Mouse (Mus musculus) kidney, embryonic 16.5 days (tissue): ENCODE measurements around the gene Cenpq. TPM values are rescaled to one million over a fixed set of nuclear protein-coding genes. Genes with fewer than 3 reads are reported as not detected.

ENCODE experiments used
- ATAC-seq: fragments of 200-750 bp; cut with Nextera tagmentation; 2 replicates; pipeline ENCODE4 v1.8.0; 2017; ENCODE audit warnings: moderate TSS enrichment; ENCODE audit not compliant: low FRiP score, low TSS enrichment
- H3K27ac ChIP-seq: fragments of 300-500 bp; sonication (generic); 2 replicates; pipeline ENCODE4 v1.5.1; 2014; ENCODE audit warnings: low read length
- H3K27me3 ChIP-seq: fragments of 300-500 bp; sonication (generic); 2 replicates; pipeline ENCODE4 v1.6.1; 2014; ENCODE audit warnings: low read length, control low read depth, mixed read lengths; ENCODE audit not compliant: insufficient read depth
- H3K36me3 ChIP-seq: fragments of 300-500 bp; sonication (generic); 2 replicates; pipeline ENCODE4 v1.6.1; 2014; ENCODE audit warnings: low read length, control low read depth, mixed read lengths; ENCODE audit not compliant: insufficient read depth
- H3K4me1 ChIP-seq: fragments of 300-500 bp; sonication (generic); 2 replicates; pipeline ENCODE4 v1.6.1; 2014; ENCODE audit warnings: low read length, control low read depth, mixed read lengths; ENCODE audit not compliant: insufficient read depth
- H3K4me2 ChIP-seq: fragments of 300-500 bp; sonication (generic); replicated peaks from 2 replicates; pipeline ENCODE4 v1.6.1; 2014; ENCODE audit warnings: low read depth, low read length
- H3K4me3 ChIP-seq: fragments of 300-500 bp; sonication (generic); 2 replicates; pipeline ENCODE4 v1.5.1; 2014; ENCODE audit warnings: mild to moderate bottlenecking, low read length
- H3K9ac ChIP-seq: fragments of 300-500 bp; sonication (generic); replicated peaks from 2 replicates; pipeline ENCODE4 v1.6.1; 2014; ENCODE audit warnings: low read length
- H3K9me3 ChIP-seq: fragments of 300-500 bp; sonication (generic); 2 replicates; pipeline ENCODE4 v1.6.1; 2016; ENCODE audit warnings: low read length, control low read depth
- WGBS: fragments of 180-500 bp; shearing (Covaris S2); extraction: QIAGEN DNeasy Blood & Tissue Kit; methylation state at CpG from one replicate; pipeline ENCODE4 v1.1.7; 2014; 5-methylcytosine and 5-hydroxymethylcytosine counted together
- polyA plus RNA-seq: library from polyadenylated mRNA; unstranded; fragments of >200 nt; fragmentation: Nextera tagmentation; extraction: Ambion mirVana; gene quantifications from 2 replicates; pipeline ENCODE4 v1.2.1, GENCODE M21; 2015

The Cenpq gene
- polyA plus RNA-seq, 1 experiment from 2014 or later = 28.9 TPM

GRCm38 (mm10) chr17:40874701-40875100, 60.1 kb downstream of the Cenpq start:
- H3K36me3 ChIP-seq = no peaks in the 10 kb centered on the region
- H3K4me3 ChIP-seq = no peak overlapping the region
- H3K27me3 ChIP-seq = no peaks in the 10 kb centered on the region
- no peak overlapping the region for H3K9ac ChIP-seq
- H3K27ac ChIP-seq = no peak overlapping the region
- WGBS = 72% methylated on average over 3 of the region's 3 CpGs
- no peak overlapping the region for H3K4me2 ChIP-seq
- peaks cover 10% of the 10 kb centered on the region for H3K4me1 ChIP-seq
- H3K9me3 ChIP-seq = no peaks in the 10 kb centered on the region
- no peak for ATAC-seq

- Histone ChIP-seq H3K9me3 (no peaks in the 10 kb centered on the region), H3K9ac (no peak overlapping the region), H3K27me3 (no peaks in the 10 kb centered on the region), H3K4me3 (no peak overlapping the region), H3K27ac (no peak overlapping the region), H3K36me3 (no peaks in the 10 kb centered on the region), H3K4me1 (peaks cover 10% of the 10 kb centered on the region), H3K4me2 (no peak overlapping the region)
- WGBS = 19% methylated on average over 2 of the region's 2 CpGs
- ATAC-seq = no peak; the same call in 1 of the 2 replicates
These were observed 61.2 kb downstream of the Cenpq start for GRCm38 (mm10) chr17:40873582-40874011.

Other genes starting within 250 kb of the Cenpq start
- not detected in 2 replicates for gene Esp1, start 207.9 kb downstream of the Cenpq start, polyA plus RNA-seq
- not detected in 2 replicates for gene Crisp2, start 128.0 kb downstream of the Cenpq start, polyA plus RNA-seq
- gene Rhag, start 123.9 kb downstream of the Cenpq start, polyA plus RNA-seq = 0.76 and 1.3 TPM in 2 replicates
- 2.3 and 2.4 TPM in 2 replicates for gene 9130008F23Rik, start 54.5 kb downstream of the Cenpq start, polyA plus RNA-seq
- gene Glyatl3, start 20.7 kb downstream of the Cenpq start, polyA plus RNA-seq = not detected in 2 replicates
- gene Mut, start 362 bp downstream of the Cenpq start, polyA plus RNA-seq = 53.8 and 55.5 TPM in 2 replicates